Mouse (Mus musculus) liver, embryonic 14.5 days (tissue): ENCODE measurements at regions not wholly inside any gene's neighbourhood (a gene's known extent, or its start where the extent isn't known, plus 50 kb on each side); places are given as distances from the start of the nearest gene placed in this dataset.

ENCODE experiments used
- CTCF ChIP-seq: IDR thresholded peaks from 2 replicates; pipeline ENCODE4 v1.5.1; 2016; ENCODE audit warnings: antibody characterized with exemption, low read depth, control low read depth
- EP300 ChIP-seq: IDR thresholded peaks from 2 replicates; pipeline ENCODE4 v1.6.1; 2016; ENCODE audit warnings: antibody characterized with exemption, low read depth

DNA sequence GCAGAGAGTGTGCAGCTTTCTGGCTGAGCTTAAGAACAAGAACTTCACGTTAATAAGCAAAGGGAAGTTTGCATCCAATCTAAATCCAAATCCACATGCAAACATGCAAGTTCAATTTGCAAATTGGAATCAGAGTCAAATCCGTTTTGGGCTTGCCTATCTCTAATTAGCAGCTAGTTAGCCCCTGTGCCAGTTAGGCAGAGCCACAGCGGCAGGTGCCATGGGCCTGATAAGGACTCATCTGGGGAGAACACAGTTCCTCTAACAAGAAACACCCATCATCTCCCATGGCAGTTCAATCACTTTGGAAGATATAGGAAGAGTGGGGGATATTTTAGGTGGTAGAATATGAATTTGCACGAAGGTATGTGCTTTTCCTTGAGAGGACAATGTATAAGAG is 168.0 kb upstream of the Dusp10 start:
- TF ChIP-seq CTCF = no peak
- peak; percentile 48 for TF ChIP-seq EP300
